ENCODE assay signal across 15 mouse cellular contexts in genomic region chr9:63774854-63775483, GRCm38 (mm10). TPM values are rescaled to one million over a fixed set of nuclear protein-coding genes. Genes with fewer than 3 reads are reported as not detected.
DNase-seq lines count a peak whose midpoint lies in the region; ATAC-seq lines count a peak whose summit lies in the region.
"Had no signal": no experiment of that assay in that cellular context is flagged by ENCODE, and none has a peak within 500 bp of the region (broad histone marks: within the 10 kb centered on the region; RNA-seq: fewer than 3 reads in every experiment).

No protein-coding gene starts in this region.

- H3K27ac ChIP-seq in intestine, embryonic 16.5 days (ENCODE audit: low read length) = peak overlapping the region; percentile 92
- H3K27ac ChIP-seq in heart, embryonic 11.5 days (ENCODE audit: low read depth, low read length) = no peak overlapping the region
- H3K27ac ChIP-seq: heart, adult 2 months; hindbrain, embryonic 12.5 days; limb, embryonic 13.5 days had no signal

- peaks cover 30% of the 10 kb centered on the region for H3K4me1 ChIP-seq in intestine, embryonic 16.5 days (ENCODE audit: control insufficient read depth, insufficient read depth, low read length)
- peaks cover 20% of the 10 kb centered on the region for H3K4me1 ChIP-seq in heart, embryonic 11.5 days (ENCODE audit: control insufficient read depth, insufficient read depth, low read length)

- peak; percentile 94 for ATAC-seq in intestine, embryonic 16.5 days
- ATAC-seq in megakaryocyte progenitor cell, adult 5-6 weeks (replicated peaks; ENCODE audit: poor library complexity) = peak; percentile 85
- no peak for ATAC-seq in heart, embryonic 11.5 days (replicated peaks; ENCODE audit: insufficient number of reproducible peaks, low FRiP score, low TSS enrichment)

- no peak overlapping the region for H3K4me3 ChIP-seq in intestine, embryonic 16.5 days (ENCODE audit: low read length)
- no peak overlapping the region for H3K4me3 ChIP-seq in heart, embryonic 11.5 days (ENCODE audit: low read depth, low read length)
- H3K4me3 ChIP-seq: heart, adult 2 months; hindbrain, embryonic 12.5 days; limb, embryonic 13.5 days; myocyte had no signal

- WGBS in intestine, embryonic 16.5 days = 30% methylated on average over 6 of the region's 6 CpGs
- WGBS in heart, embryonic 11.5 days (ENCODE audit: insufficient replicate concordance) = 64% methylated on average over 6 of the region's 6 CpGs

- no peaks in the 10 kb centered on the region for H3K36me3 ChIP-seq in intestine, embryonic 16.5 days (ENCODE audit: control insufficient read depth, insufficient read depth, low read length)
- no peaks in the 10 kb centered on the region for H3K36me3 ChIP-seq in heart, embryonic 11.5 days (ENCODE audit: control insufficient read depth, insufficient read depth, low read length)
- H3K36me3 ChIP-seq: hindbrain, embryonic 12.5 days; limb, embryonic 13.5 days had no signal

- no peaks in the 10 kb centered on the region for H3K27me3 ChIP-seq in intestine, embryonic 16.5 days (replicated peaks; ENCODE audit: control insufficient read depth, insufficient read depth, low read length)
- H3K27me3 ChIP-seq in heart, embryonic 11.5 days (ENCODE audit: control insufficient read depth, insufficient read depth, low read length) = no peaks in the 10 kb centered on the region
- H3K27me3 ChIP-seq: limb, embryonic 13.5 days had no signal

- H3K4me2 ChIP-seq in intestine, embryonic 16.5 days (ENCODE audit: low read depth, low read length) = 0 out of 2 replicates have a peak overlapping the region, but pooled peaks have one; percentile 8
- H3K4me2 ChIP-seq in heart, embryonic 11.5 days = no peak overlapping the region
- H3K4me2 ChIP-seq: hindbrain, embryonic 12.5 days; limb, embryonic 13.5 days had no signal

- no peaks in the 10 kb centered on the region for H3K9me3 ChIP-seq in intestine, embryonic 16.5 days (ENCODE audit: control insufficient read depth, low read length)
- H3K9me3 ChIP-seq in heart, embryonic 11.5 days (replicated peaks; ENCODE audit: control insufficient read depth, low read length) = no peaks in the 10 kb centered on the region
- H3K9me3 ChIP-seq: hindbrain, embryonic 12.5 days; limb, embryonic 13.5 days had no signal

- DNase-seq in c-Kit-positive CD71-positive TER-119-positive erythroid progenitor cells, embryonic 14.5 days (ENCODE audit: low spot score) = peak; percentile 65
- DNase-seq in kidney, postnatal 14 days = peak; percentile 57
- no peak for DNase-seq in heart, adult 18-20 months
- no peak for DNase-seq in neural tube, embryonic 10.5 days (ENCODE audit: extremely low spot score, low spot score)
- DNase-seq in heart, adult 9 months (ENCODE audit: low spot score in 2 of 2) = no peak
- DNase-seq: cerebellum, postnatal 25 days; heart, adult 2 months; layer of hippocampus, adult 9-11 months; thymus, adult 2 months had no signal

- no peak overlapping the region for H3K9ac ChIP-seq in intestine, embryonic 16.5 days (ENCODE audit: low read depth, low read length)
- no peak overlapping the region for H3K9ac ChIP-seq in heart, embryonic 11.5 days (ENCODE audit: low read depth, low read length)
- H3K9ac ChIP-seq: hindbrain, embryonic 12.5 days; limb, embryonic 13.5 days had no signal

RNA-seq across cellular contexts. Expression of gene Smad3, which starts 17.2 kb away (rescaled TPM):
- 10.9 and 11.8 TPM in 2 replicates for polyA plus RNA-seq in intestine, embryonic 16.5 days (2015; fragmentation: Nextera tagmentation; extraction: Ambion mirVana)
- total RNA-seq in megakaryocyte progenitor cell, adult 5-6 weeks (2015) = 12.6 and 14.4 TPM in 2 replicates
- 16.7 and 16.8 TPM in 2 replicates for total RNA-seq in megakaryocyte progenitor cell, adult 5-6 weeks (2017)
- total RNA-seq in heart, adult 18-20 months (2021) = 10 to 100 TPM in 1 of 2 experiments, 1 to 10 TPM in 1; 9.1 to 10.3 TPM
- polyA plus RNA-seq in heart, embryonic 11.5 days (2014; fragmentation: Nextera tagmentation; extraction: Ambion mirVana) = 9.7 and 11.4 TPM in 2 replicates

Comparison
In these comparisons a context has a peak if more than half of its experiments do, and no peak if none do; other contexts are left out.
1. DNase-seq: peak in c-Kit-positive CD71-positive TER-119-positive erythroid progenitor cells, embryonic 14.5 days (single experiment) and kidney, postnatal 14 days (single experiment); none in heart, adult 18-20 months (0 of 2), neural tube, embryonic 10.5 days (single experiment) and heart, adult 9 months (0 of 2).